Mouse (Mus musculus) central nervous system, embryonic 14 days (tissue): Measurements from ENCODE around the gene Fbxo3. TPM values are rescaled to one million over a fixed set of nuclear protein-coding genes. Genes with fewer than 3 reads are reported as not detected.

Source experiments
- polyA plus RNA-seq: library from polyadenylated mRNA; depleted of rRNA; stranded (reverse); fragments of >200 nt; gene quantifications from 2 replicates; pipeline ENCODE4 v1.2.3, GENCODE M21; 2012; rRNA removed

Fbxo3 gene
- 42.1 and 42.6 TPM in 2 replicates for polyA plus RNA-seq

DNA sequence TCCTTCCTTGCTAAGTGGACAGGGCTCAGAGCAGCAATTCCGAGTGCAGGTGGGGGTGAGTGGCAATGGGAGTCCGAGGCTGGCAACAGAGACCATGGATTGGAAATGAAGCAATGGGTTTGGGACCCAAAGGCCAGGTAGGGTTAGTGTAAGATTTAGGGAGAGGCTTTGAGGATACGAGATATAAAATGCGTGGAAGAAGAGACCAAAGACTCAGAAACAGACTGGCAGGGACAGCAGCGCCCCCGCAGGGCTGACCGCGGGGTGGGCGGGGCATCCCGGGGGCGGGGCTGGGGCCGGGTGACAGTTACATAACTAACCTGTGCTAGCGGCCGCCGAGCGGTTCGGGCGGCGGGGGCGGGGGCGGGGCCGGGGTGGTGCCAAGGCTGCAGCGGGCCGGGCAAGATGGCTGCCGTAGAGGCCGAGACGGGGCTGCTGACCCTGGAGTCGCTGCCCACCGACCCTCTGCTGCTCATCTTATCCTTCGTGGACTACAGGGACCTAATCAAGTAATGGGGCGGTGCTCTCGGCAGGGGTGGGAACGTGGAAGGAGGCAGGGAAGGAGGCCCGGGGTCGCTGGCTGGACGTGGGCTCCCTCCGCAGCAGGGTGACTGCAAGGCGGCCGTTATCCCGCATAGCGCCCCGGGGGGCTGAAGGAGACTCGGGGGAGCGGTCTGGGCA lies at the start of gene Fbxo3:
Fbxo3 (plus strand) TSS at position 264 of the 681 bp plus-strand sequence.

DNA sequence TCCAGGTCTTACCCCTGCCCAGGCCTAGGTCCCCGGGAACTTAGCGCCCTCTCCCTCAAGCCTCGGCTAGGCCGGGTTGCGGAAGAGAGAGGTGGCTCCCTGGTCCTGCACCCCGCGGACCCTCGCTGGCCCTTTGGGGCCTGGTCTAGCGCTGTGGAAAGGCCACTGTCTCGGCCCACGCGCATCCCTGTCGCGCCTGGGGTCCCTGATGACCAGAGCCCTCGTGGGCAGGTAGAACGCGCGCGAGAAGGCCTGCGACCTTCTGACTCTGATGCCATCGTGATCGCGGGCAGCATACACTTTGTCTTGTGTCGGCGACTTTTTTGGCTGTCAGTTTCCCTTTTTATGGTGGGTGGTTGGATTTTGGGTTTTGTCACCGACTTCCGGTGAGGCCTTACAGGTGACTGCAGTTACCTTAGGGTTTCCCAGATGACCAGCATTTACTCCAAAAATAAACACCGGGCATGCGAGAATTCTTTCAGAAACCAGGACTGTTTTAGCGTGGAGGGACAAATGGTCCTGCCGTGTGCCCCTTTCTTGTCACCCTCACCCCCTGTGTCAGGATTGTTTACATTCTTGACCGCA lies 710 bp downstream of the Fbxo3 start, which contains the start of gene 4931422A03Rik:
4931422A03Rik (minus strand) TSS at position 223 of the 585 bp plus-strand sequence.

DNA sequence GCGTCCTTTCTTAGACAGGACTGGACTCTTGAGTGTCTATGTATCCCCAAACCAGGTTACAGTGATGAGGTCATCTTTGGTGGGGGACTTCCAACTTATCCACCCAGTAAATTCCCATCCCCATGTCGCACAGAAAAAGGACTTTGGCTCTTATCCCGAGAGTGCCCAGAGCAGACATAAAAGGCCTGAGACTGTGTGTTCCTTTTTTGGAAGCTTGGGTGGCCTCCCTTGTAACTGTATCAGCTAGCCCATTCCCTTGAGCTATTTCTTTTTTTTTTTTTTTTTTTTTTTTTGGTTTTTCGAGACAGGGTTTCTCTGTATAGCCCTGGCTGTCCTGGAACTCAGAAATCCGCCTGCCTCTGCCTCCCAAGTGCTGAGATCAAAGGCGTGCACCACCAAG lies 38.0 kb downstream of the Fbxo3 start, which contains the start of gene Gm10912:
Gm10912 (plus strand) TSS at position 301 of the 400 bp plus-strand sequence.

DNA sequence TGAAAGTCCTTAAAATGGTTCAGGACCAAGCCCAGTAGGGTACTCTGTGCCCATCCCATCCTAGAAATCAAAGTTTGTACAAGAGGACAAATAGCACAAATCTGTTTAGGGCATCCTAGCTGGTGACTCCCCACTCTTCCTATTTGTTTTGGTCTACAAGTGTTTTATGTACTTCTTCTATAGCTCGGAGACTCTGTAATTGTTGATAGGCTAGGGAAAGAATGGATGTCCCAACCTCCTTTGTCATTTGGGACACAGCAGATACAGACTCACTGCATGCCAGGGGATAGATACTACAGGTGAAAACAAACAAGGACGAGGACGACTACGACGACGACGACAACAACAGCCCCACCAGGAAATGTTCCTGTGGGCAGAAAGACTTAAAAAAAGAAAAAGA lies 40.9 kb downstream of the Fbxo3 start, which contains the start of gene Gm10799:
Gm10799 (minus strand) TSS at position 101 of the 400 bp plus-strand sequence.

DNA sequence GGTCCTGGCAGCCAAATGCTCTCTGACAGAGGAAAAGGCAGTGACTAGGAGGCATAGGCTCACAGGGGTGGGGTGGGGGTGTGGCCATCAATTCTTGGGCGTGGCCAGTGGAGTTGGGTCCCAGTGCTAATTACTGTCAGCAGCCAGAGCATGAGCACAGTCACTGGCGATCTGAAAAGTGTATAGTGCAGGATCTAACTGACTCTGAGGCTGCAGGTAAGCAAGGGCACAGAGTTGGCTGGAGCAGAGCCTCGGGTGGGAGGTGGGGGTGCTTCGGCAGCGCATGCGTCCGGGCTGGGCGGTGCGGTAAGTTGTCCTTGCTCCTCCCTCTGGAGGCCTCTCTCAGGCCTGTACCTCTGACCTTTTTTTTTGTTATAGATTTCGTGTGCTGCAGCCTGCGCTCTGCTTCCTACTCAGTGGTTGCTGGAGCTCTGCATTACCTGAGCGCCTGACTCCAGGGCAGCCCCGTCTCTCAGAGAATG lies 42.2 kb downstream of the Fbxo3 start, which contains the start of gene Cd59b:
Cd59b (plus strand) TSS at position 146 of the 482 bp plus-strand sequence.

DNA sequence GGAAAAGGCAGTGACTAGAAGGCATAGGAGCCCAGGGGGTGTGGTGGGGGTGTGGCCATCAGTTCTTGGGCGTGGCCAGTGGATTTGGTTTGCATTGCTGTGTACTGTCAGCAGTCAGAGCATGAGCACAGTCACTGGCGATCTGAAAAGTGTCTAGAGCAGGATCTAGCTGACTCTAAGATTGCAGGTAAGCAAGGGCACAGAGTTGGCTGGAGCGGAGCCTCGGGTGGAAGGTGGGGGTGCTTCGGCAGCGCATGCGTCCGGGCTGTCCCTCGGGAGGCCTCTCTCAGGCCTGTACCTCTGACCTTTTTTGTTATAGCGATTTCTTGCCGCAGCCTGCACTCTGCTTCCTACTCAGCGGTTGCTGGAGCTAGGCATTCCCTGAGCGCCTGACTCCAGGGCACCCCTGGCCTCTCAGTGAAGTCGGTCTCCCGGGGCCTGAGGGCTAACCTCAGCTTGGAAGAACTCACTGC lies 68.3 kb downstream of the Fbxo3 start, which contains the start of gene Cd59a:
Cd59a (plus strand) TSS at position 61 of the 473 bp plus-strand sequence.

Other genes with a start within 250 kb of the Fbxo3 start
- gene Caprin1, start 230.1 kb upstream of the Fbxo3 start, polyA plus RNA-seq, result 313 and 346 TPM in 2 replicates
- 34.9 and 37.1 TPM in 2 replicates for gene Lmo2, start 69.7 kb upstream of the Fbxo3 start, polyA plus RNA-seq
- 0.15 TPM in 1 of 2 replicates, not detected in the other for gene 4931422A03Rik, start 640 bp downstream of the Fbxo3 start, polyA plus RNA-seq
- 0.06 and 0.09 TPM in 2 replicates for gene Gm10912, start 38.1 kb downstream of the Fbxo3 start, polyA plus RNA-seq
- not detected in 2 replicates for gene Gm10799, start 40.8 kb downstream of the Fbxo3 start, polyA plus RNA-seq
- gene Cd59b, start 42.1 kb downstream of the Fbxo3 start, polyA plus RNA-seq, result 2.0 and 2.2 TPM in 2 replicates
- 7.1 and 10.0 TPM in 2 replicates for gene Cd59a, start 68.1 kb downstream of the Fbxo3 start, polyA plus RNA-seq
- gene A930018P22Rik, start 95.0 kb downstream of the Fbxo3 start, polyA plus RNA-seq, result not detected in 2 replicates